Mouse (Mus musculus) brain, embryonic 14.5 days (tissue): ENCODE measurements around the gene Atrnl1.
A peak's percentile ranks its signal among the peaks of the same experiment; 100 is the strongest.

Source experiments
- CTCF ChIP-seq: fragments of 200-500 bp; IDR thresholded peaks from 2 replicates; pipeline ENCODE4 v1.5.1; 2012; ENCODE audit warnings: inconsistent platforms, mild to moderate bottlenecking, moderate library complexity, borderline replicate concordance; ENCODE audit not compliant: insufficient read depth, insufficient read length; ENCODE audit errors: extremely low read depth
- POLR2A ChIP-seq: fragments of 200-500 bp; IDR thresholded peaks from 2 replicates; pipeline ENCODE4 v1.6.1; 2012; ENCODE audit warnings: mild to moderate bottlenecking, inconsistent platforms, borderline replicate concordance; ENCODE audit not compliant: poor library complexity, insufficient read depth, insufficient read length, severe bottlenecking; ENCODE audit errors: extremely low read depth

- TF ChIP-seq CTCF = peak; percentile 36; the same call in 1 of the 2 replicates
- TF ChIP-seq POLR2A = no peak
Observed at GRCm38 (mm10) chr19:57591631-57592030, 19.2 kb upstream of the Atrnl1 start.
